Mouse (Mus musculus) forebrain, embryonic 14.5 days (tissue): ENCODE data around the gene Hacd2. TPM values are rescaled to one million over a fixed set of nuclear protein-coding genes. Genes with fewer than 3 reads are reported as not detected.

Source experiments
- ATAC-seq: fragments of 200-750 bp; cut with Nextera tagmentation; 2 replicates; pipeline ENCODE4 v1.8.0; 2017; ENCODE audit warnings: mild to moderate bottlenecking, moderate library complexity
- DNase-seq: peaks from one replicate; pipeline ENCODE4 v3.0.0-alpha.2; 2015; ENCODE audit warnings: low spot score
- H3K27ac ChIP-seq: fragments of 300-500 bp; sonication (generic); 2 replicates; pipeline ENCODE4 v1.5.1; 2014; ENCODE audit warnings: low read depth, mild to moderate bottlenecking, control low read depth, low read length, moderate library complexity
- H3K27me3 ChIP-seq: fragments of 300-500 bp; sonication (generic); replicated peaks from 2 replicates; pipeline ENCODE4 v1.6.1; 2014; ENCODE audit warnings: low read length, control low read depth, mixed read lengths; ENCODE audit not compliant: control insufficient read depth, insufficient read depth
- H3K36me3 ChIP-seq: fragments of 300-500 bp; sonication (generic); 2 replicates; pipeline ENCODE4 v1.6.1; 2014; ENCODE audit warnings: low read length, control low read depth; ENCODE audit not compliant: control insufficient read depth, insufficient read depth
- H3K4me1 ChIP-seq: fragments of 300-500 bp; sonication (generic); 2 replicates; pipeline ENCODE4 v1.6.1; 2014; ENCODE audit warnings: antibody characterized with exemption, low read length, control low read depth; ENCODE audit not compliant: control insufficient read depth, insufficient read depth
- H3K4me2 ChIP-seq: fragments of 300-500 bp; sonication (generic); 2 replicates; pipeline ENCODE4 v1.6.1; 2014; ENCODE audit warnings: mild to moderate bottlenecking, control low read depth, low read length
- H3K4me3 ChIP-seq: fragments of 300-500 bp; sonication (generic); 2 replicates; pipeline ENCODE4 v1.5.1; 2014; ENCODE audit warnings: low read depth, low read length, control low read depth
- H3K9ac ChIP-seq: fragments of 300-500 bp; sonication (generic); 2 replicates; pipeline ENCODE4 v1.6.1; 2014; ENCODE audit warnings: mild to moderate bottlenecking, low read length, control low read depth, moderate library complexity
- H3K9me3 ChIP-seq: fragments of 300-500 bp; sonication (generic); replicated peaks from 2 replicates; pipeline ENCODE4 v1.6.1; 2016; ENCODE audit warnings: low read length, control low read depth, mixed read lengths; ENCODE audit not compliant: control insufficient read depth
- WGBS: fragments of 180-500 bp; shearing (Covaris S2); extraction: QIAGEN DNeasy Blood & Tissue Kit; methylation state at CpG from one replicate; pipeline ENCODE4 v1.1.7; 2014; 5-methylcytosine and 5-hydroxymethylcytosine counted together
- polyA plus RNA-seq: library from polyadenylated mRNA; unstranded; fragments of >200 nt; fragmentation: Nextera tagmentation; extraction: Ambion mirVana; gene quantifications from 2 replicates; pipeline ENCODE4 v1.2.1, GENCODE M21; 2014

Hacd2 gene
- polyA plus RNA-seq, 1 experiment from 2014 or later = 32.1 TPM

GRCm38 (mm10) chr16:35018470-35018974, 3.7 kb upstream of the Hacd2 start:
- ATAC-seq (no peak), DNase-seq (no peak)
- H3K4me2 ChIP-seq = no peak overlapping the region
- H3K9me3 ChIP-seq = no peaks in the 10 kb centered on the region
- H3K4me3 ChIP-seq = no peak overlapping the region
- H3K27ac ChIP-seq = no peak overlapping the region
- no peaks in the 10 kb centered on the region for H3K36me3 ChIP-seq
- H3K9ac ChIP-seq = no peak overlapping the region
- no peaks in the 10 kb centered on the region for H3K4me1 ChIP-seq
- 93% methylated on average over 1 of the region's 1 CpGs for WGBS
- 0 out of 2 replicates have a peak, but pooled peaks cover 7% of the 10 kb centered on the region for H3K27me3 ChIP-seq

- DNase-seq = no peak
- H3K9ac ChIP-seq = no peak overlapping the region
- peak overlapping the region; percentile 90 for H3K4me3 ChIP-seq
- H3K27me3 ChIP-seq = 0 out of 2 replicates have a peak, but pooled peaks cover 7% of the 10 kb centered on the region
- H3K27ac ChIP-seq = no peak overlapping the region
- ATAC-seq = no peak
- WGBS = 58% methylated on average over 5 of the region's 5 CpGs
- peak overlapping the region; percentile 43 for H3K4me2 ChIP-seq
- no peaks in the 10 kb centered on the region for H3K4me1 ChIP-seq
- H3K9me3 ChIP-seq = no peaks in the 10 kb centered on the region
- peaks cover 3% of the 10 kb centered on the region; the same call in 1 of the 2 replicates for H3K36me3 ChIP-seq
Measured at GRCm38 (mm10) chr16:35021903-35022241, 356 bp upstream of the Hacd2 start.

- H3K9me3 ChIP-seq = no peaks in the 10 kb centered on the region
- H3K36me3 ChIP-seq = peaks cover 3% of the 10 kb centered on the region; the same call in 1 of the 2 replicates
- H3K27me3 ChIP-seq = 0 out of 2 replicates have a peak, but pooled peaks cover 7% of the 10 kb centered on the region
- 4% methylated on average over 8 of the region's 8 CpGs for WGBS
- ATAC-seq (no peak), DNase-seq (no peak)
- H3K4me2 ChIP-seq = peak overlapping the region; percentile 65
- H3K4me1 ChIP-seq = no peaks in the 10 kb centered on the region
- H3K27ac ChIP-seq = no peak overlapping the region
- H3K9ac ChIP-seq = peak overlapping the region; percentile 84
- H3K4me3 ChIP-seq = peak overlapping the region; percentile 90
Measured at GRCm38 (mm10) chr16:35023138-35023735, 1.0 kb downstream of the Hacd2 start.

GRCm38 (mm10) chr16:35024300-35024699, 2.1 kb downstream of the Hacd2 start:
- Histone ChIP-seq H3K27ac (no peak overlapping the region), H3K36me3 (peaks cover 3% of the 10 kb centered on the region; the same call in 1 of the 2 replicates), H3K4me1 (no peaks in the 10 kb centered on the region), H3K9me3 (no peaks in the 10 kb centered on the region), H3K4me2 (no peak overlapping the region), H3K9ac (no peak overlapping the region), H3K27me3 (0 out of 2 replicates have a peak, but pooled peaks cover 7% of the 10 kb centered on the region), H3K4me3 (no peak overlapping the region)
- WGBS = 85% methylated on average over 5 of the region's 5 CpGs
- DNase-seq (no peak), ATAC-seq (no peak)

- Histone ChIP-seq H3K27me3 (no peaks in the 10 kb centered on the region), H3K9me3 (no peaks in the 10 kb centered on the region), H3K9ac (no peak overlapping the region), H3K4me3 (no peak overlapping the region), H3K36me3 (peaks cover 6% of the 10 kb centered on the region; the same call in 1 of the 2 replicates), H3K4me1 (no peaks in the 10 kb centered on the region), H3K27ac (no peak overlapping the region), H3K4me2 (no peak overlapping the region)
- DNase-seq = no peak
- ATAC-seq = no peak
- WGBS = 93% methylated on average over 4 of the region's 4 CpGs
Measured at GRCm38 (mm10) chr16:35025347-35025746, 3.1 kb downstream of the Hacd2 start.

- Histone ChIP-seq H3K27ac (no peak overlapping the region), H3K4me3 (no peak overlapping the region), H3K4me2 (no peak overlapping the region), H3K27me3 (no peaks in the 10 kb centered on the region), H3K9ac (no peak overlapping the region), H3K36me3 (peaks cover 8% of the 10 kb centered on the region; the same call in 1 of the 2 replicates), H3K9me3 (no peaks in the 10 kb centered on the region), H3K4me1 (no peaks in the 10 kb centered on the region)
- DNase-seq = no peak
- WGBS = 72% methylated on average over 3 of the region's 3 CpGs
- ATAC-seq = no peak
Measured at GRCm38 (mm10) chr16:35033241-35033640, 11.0 kb downstream of the Hacd2 start.

- Histone ChIP-seq H3K27ac (no peak overlapping the region), H3K4me3 (no peak overlapping the region), H3K4me1 (no peaks in the 10 kb centered on the region), H3K27me3 (no peaks in the 10 kb centered on the region), H3K36me3 (peaks cover 8% of the 10 kb centered on the region; the same call in 1 of the 2 replicates), H3K9ac (no peak overlapping the region), H3K4me2 (no peak overlapping the region), H3K9me3 (no peaks in the 10 kb centered on the region)
- ATAC-seq (no peak), DNase-seq (no peak)
- WGBS = 61% methylated on average over 8 of the region's 8 CpGs
Measured at GRCm38 (mm10) chr16:35033809-35034577, 11.8 kb downstream of the Hacd2 start.

GRCm38 (mm10) chr16:35034971-35035370, 12.7 kb downstream of the Hacd2 start:
- ATAC-seq = no peak
- no peak overlapping the region for H3K27ac ChIP-seq
- H3K9me3 ChIP-seq = no peaks in the 10 kb centered on the region
- H3K36me3 ChIP-seq = peaks cover 8% of the 10 kb centered on the region; the same call in 1 of the 2 replicates
- H3K9ac ChIP-seq = no peak overlapping the region
- 92% methylated on average over 5 of the region's 5 CpGs for WGBS
- no peak overlapping the region for H3K4me3 ChIP-seq
- no peaks in the 10 kb centered on the region for H3K4me1 ChIP-seq
- DNase-seq = no peak
- H3K27me3 ChIP-seq = no peaks in the 10 kb centered on the region
- H3K4me2 ChIP-seq = no peak overlapping the region

GRCm38 (mm10) chr16:35036754-35037153, 14.5 kb downstream of the Hacd2 start:
- H3K9me3 ChIP-seq = no peaks in the 10 kb centered on the region
- H3K4me3 ChIP-seq = no peak overlapping the region
- DNase-seq = no peak
- WGBS = 68% methylated on average over 5 of the region's 5 CpGs
- no peak for ATAC-seq
- no peak overlapping the region for H3K27ac ChIP-seq
- H3K36me3 ChIP-seq = peaks cover 18% of the 10 kb centered on the region; the same call in 1 of the 2 replicates
- H3K4me2 ChIP-seq = no peak overlapping the region
- H3K27me3 ChIP-seq = no peaks in the 10 kb centered on the region
- no peaks in the 10 kb centered on the region for H3K4me1 ChIP-seq
- no peak overlapping the region for H3K9ac ChIP-seq
